Mouse (Mus musculus) kidney, embryonic 14.5 days (tissue): Measurements from ENCODE around the gene Vars. TPM values are rescaled to one million over a fixed set of nuclear protein-coding genes. Genes with fewer than 3 reads are reported as not detected.

ENCODE experiments used
- ATAC-seq: fragments of 200-750 bp; cut with Nextera tagmentation; 2 replicates; pipeline ENCODE4 v1.8.0; 2017; ENCODE audit warnings: moderate number of reproducible peaks, mild to moderate bottlenecking, moderate TSS enrichment, moderate library complexity; ENCODE audit not compliant: low FRiP score, low TSS enrichment
- H3K27ac ChIP-seq: fragments of 300-500 bp; sonication (generic); 2 replicates; pipeline ENCODE4 v1.5.1; 2014; ENCODE audit warnings: low read depth, mild to moderate bottlenecking, low read length, moderate library complexity, mixed read lengths
- H3K27me3 ChIP-seq: fragments of 300-500 bp; sonication (generic); 2 replicates; pipeline ENCODE4 v1.6.1; 2014; ENCODE audit warnings: mild to moderate bottlenecking, low read length; ENCODE audit not compliant: control insufficient read depth, insufficient read depth
- H3K36me3 ChIP-seq: fragments of 300-500 bp; sonication (generic); 2 replicates; pipeline ENCODE4 v1.6.1; 2014; ENCODE audit warnings: low read length, mixed read lengths; ENCODE audit not compliant: control insufficient read depth, insufficient read depth
- H3K4me1 ChIP-seq: fragments of 300-500 bp; sonication (generic); 2 replicates; pipeline ENCODE4 v1.6.1; 2014; ENCODE audit warnings: low read length, mixed read lengths; ENCODE audit not compliant: control insufficient read depth, insufficient read depth
- H3K4me2 ChIP-seq: fragments of 300-500 bp; sonication (generic); replicated peaks from 2 replicates; pipeline ENCODE4 v1.6.1; 2014; ENCODE audit warnings: low read depth, mild to moderate bottlenecking, low read length
- H3K4me3 ChIP-seq: fragments of 300-500 bp; sonication (generic); 2 replicates; pipeline ENCODE4 v1.5.1; 2014; ENCODE audit warnings: mild to moderate bottlenecking, low read length
- H3K9ac ChIP-seq: fragments of 300-500 bp; sonication (generic); 2 replicates; pipeline ENCODE4 v1.6.1; 2014; ENCODE audit warnings: low read depth, mild to moderate bottlenecking, low read length, moderate library complexity
- H3K9me3 ChIP-seq: fragments of 300-500 bp; sonication (generic); 2 replicates; pipeline ENCODE4 v1.6.1; 2016; ENCODE audit warnings: low read length; ENCODE audit not compliant: control insufficient read depth
- WGBS: fragments of 180-500 bp; shearing (Covaris S2); extraction: QIAGEN DNeasy Blood & Tissue Kit; methylation state at CpG from one replicate; pipeline ENCODE4 v1.1.7; 2014; 5-methylcytosine and 5-hydroxymethylcytosine counted together
- polyA plus RNA-seq: library from polyadenylated mRNA; unstranded; fragments of >200 nt; fragmentation: Nextera tagmentation; extraction: Ambion mirVana; gene quantifications from 2 replicates; pipeline ENCODE4 v1.2.1, GENCODE M21; 2014

Gene Vars
- polyA plus RNA-seq, 1 experiment from 2014 or later = 137 TPM

DNA sequence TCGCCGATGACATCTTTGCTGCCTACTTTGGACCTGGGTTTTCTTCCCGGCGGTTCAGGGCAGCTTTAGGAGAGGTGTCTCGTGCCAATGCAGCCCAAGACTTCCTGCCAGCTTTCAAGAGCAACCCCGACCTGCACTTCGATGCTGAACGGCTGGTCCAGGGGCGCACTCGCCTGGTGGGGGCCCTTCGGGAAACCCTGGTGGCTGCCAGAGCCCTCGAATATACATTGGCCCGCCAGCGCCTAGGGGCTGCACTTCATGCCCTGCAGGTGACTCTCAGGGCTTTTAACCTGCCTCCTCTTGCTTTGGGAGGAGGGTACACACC, 16.9 kb downstream of the Vars start:
- no peak overlapping the region for H3K9ac ChIP-seq
- H3K27me3 ChIP-seq = no peaks in the 10 kb centered on the region
- no peaks in the 10 kb centered on the region for H3K9me3 ChIP-seq
- H3K36me3 ChIP-seq = peaks cover 38% of the 10 kb centered on the region
- H3K4me2 ChIP-seq = no peak overlapping the region
- peaks cover 6% of the 10 kb centered on the region for H3K4me1 ChIP-seq
- ATAC-seq = no peak
- H3K4me3 ChIP-seq = no peak overlapping the region
- 75% methylated on average over 14 of the region's 14 CpGs for WGBS
- H3K27ac ChIP-seq = no peak overlapping the region

DNA sequence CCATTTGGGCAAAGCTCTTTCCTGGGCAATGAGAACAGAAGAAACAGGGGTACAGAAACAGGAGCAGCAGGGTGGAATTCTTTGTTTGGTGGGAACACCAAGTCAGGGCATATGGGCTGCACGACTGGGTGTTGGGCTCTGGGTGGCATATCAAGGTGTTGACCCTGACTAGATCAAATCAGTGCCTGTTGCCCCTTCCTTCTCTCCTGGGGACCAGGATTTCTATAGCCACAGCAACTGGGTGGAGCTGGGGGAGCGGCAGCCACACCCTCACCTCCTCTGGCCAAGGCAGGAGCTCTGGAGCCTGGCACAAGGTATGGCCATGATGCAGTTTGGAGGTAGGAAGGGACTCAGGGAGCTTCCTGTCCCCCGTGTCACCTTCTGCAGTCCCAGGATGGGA, 17.4 kb downstream of the Vars start:
- Histone ChIP-seq H3K4me2 (no peak overlapping the region), H3K27ac (no peak overlapping the region), H3K36me3 (peaks cover 33% of the 10 kb centered on the region), H3K27me3 (no peaks in the 10 kb centered on the region), H3K4me3 (no peak overlapping the region), H3K9ac (no peak overlapping the region), H3K4me1 (peaks cover 6% of the 10 kb centered on the region), H3K9me3 (no peaks in the 10 kb centered on the region)
- no peak for ATAC-seq
- WGBS = 89% methylated on average over 3 of the region's 3 CpGs

DNA sequence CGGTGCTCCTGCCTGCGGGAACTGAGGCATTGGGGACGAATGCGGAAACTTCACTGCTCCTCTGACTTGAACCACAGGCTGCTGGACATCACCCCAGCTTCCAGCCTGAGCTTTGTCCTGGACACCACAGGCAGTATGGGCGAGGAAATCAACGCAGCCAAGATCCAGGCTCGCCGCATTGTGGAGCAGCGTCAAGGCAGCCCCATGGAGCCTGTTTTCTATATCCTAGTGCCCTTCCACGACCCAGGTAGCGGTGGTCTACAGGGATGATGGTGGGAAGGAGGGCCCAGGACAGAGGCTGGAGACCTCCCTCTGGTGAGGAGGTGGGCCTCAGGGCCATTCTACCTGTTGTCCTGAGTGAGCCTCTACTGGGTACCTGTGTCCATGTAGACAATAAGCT, 19.1 kb downstream of the Vars start:
- Histone ChIP-seq H3K4me3 (no peak overlapping the region), H3K4me2 (no peak overlapping the region), H3K36me3 (peaks cover 16% of the 10 kb centered on the region), H3K9ac (no peak overlapping the region), H3K27me3 (no peaks in the 10 kb centered on the region), H3K4me1 (peaks cover 8% of the 10 kb centered on the region), H3K27ac (no peak overlapping the region), H3K9me3 (no peaks in the 10 kb centered on the region)
- WGBS = 77% methylated on average over 11 of the region's 11 CpGs
- ATAC-seq = no peak

DNA sequence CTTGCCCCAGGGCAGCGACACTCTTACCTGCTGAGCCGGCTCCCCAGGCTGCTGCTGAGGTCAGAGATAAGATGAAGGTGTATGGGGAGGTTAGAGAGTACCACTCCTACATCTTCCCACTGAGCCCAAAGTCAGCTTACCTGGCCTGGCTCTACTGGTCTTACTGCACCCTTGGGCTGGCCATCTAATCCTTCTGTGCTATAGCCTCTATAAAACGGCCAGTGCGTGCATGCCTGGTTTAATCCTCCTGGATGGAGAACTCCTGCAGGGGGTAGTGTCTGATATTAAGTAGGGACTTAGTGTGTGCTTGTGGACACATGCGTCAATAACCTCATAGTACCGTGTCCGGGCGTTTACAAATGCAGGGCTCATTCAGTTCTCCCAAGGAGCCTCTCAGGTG, 19.8 kb downstream of the Vars start:
- Histone ChIP-seq H3K9me3 (no peaks in the 10 kb centered on the region), H3K4me2 (no peak overlapping the region), H3K27me3 (no peaks in the 10 kb centered on the region), H3K4me1 (peaks cover 10% of the 10 kb centered on the region), H3K9ac (no peak overlapping the region), H3K36me3 (peaks cover 9% of the 10 kb centered on the region), H3K4me3 (no peak overlapping the region), H3K27ac (no peak overlapping the region)
- 89% methylated on average over 8 of the region's 8 CpGs for WGBS
- no peak for ATAC-seq

DNA sequence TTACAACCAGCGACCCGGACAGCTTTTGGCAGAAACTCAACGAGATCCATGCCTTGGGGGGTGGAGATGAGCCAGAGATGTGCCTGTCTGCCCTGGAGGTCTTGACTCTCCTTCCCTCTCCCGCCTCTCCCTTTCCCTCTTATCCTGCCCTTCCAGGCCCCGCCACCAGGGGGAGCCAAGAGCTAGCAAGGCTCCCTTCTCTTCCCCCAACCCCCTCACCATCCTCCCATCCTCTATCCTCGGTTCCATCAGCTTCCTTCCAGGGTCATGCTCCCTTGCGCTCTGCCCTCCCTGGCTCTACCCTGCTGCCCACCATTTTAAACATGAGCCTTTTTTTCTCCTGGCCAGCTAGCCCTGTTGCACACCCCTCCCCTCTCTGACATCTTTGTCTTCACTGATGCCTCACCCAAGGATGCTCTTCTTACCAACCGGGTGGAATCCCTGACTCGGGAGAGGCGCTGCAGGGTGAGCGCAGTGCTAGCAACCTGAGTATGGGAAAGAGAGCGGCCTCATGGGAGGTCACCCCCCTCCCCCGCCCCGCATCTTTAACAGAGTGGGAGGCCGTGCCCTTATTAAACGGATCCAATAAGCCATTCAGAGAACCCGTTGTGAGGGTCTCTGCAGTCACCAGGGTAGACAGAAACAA, 20.5 kb downstream of the Vars start:
- peak overlapping the region; percentile 21; the same call in 1 of the 2 replicates for H3K4me2 ChIP-seq
- peak overlapping the region; percentile 73; the same call in 1 of the 2 replicates for H3K27ac ChIP-seq
- H3K4me3 ChIP-seq = 0 out of 2 replicates have a peak overlapping the region, but pooled peaks have one; percentile 10
- peak; percentile 70 for ATAC-seq
- no peak overlapping the region for H3K9ac ChIP-seq
- no peaks in the 10 kb centered on the region for H3K9me3 ChIP-seq
- H3K36me3 ChIP-seq = peaks cover 2% of the 10 kb centered on the region; the same call in 1 of the 2 replicates
- peaks cover 14% of the 10 kb centered on the region for H3K4me1 ChIP-seq
- H3K27me3 ChIP-seq = no peaks in the 10 kb centered on the region
- WGBS = 8% methylated on average over 17 of the region's 17 CpGs

DNA sequence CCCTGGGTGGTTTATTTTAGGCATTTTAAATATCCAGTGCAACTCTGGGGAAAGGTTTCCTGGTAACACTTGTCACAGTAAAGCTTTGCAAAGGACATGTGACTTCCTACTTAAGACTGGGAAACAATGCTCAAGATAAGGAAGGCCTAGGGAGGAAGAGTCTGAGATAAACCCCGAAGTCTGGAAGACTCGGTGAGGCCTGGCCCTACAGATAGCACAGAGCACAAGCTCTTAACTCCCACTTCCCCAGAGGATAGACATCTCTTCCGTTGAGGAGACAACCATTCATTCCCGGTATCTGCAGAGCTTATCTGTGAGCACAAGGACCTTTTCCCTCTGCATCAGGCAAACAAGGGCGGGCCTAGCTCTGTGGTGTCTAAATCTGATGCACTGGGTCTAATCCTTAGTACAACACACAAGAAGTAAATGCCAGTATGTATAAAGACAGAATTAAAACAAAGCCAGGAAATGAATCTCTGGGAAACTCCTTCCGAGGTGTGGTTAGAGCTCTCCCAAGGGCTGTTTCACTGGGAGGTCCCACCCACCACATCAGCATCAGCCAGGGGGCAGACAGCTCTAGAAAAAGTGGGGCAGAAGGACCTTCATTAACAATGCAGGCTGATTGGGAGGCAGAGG, 21.2 kb downstream of the Vars start:
- WGBS = 66% methylated on average over 6 of the region's 6 CpGs
- H3K4me1 ChIP-seq = peaks cover 16% of the 10 kb centered on the region
- ATAC-seq = no peak
- H3K9ac ChIP-seq = no peak overlapping the region
- no peaks in the 10 kb centered on the region for H3K27me3 ChIP-seq
- H3K36me3 ChIP-seq = no peaks in the 10 kb centered on the region; the same call in 1 of the 2 replicates
- peak overlapping the region; percentile 73; the same call in 1 of the 2 replicates for H3K27ac ChIP-seq
- H3K4me2 ChIP-seq = no peak overlapping the region
- H3K4me3 ChIP-seq = no peak overlapping the region
- no peaks in the 10 kb centered on the region for H3K9me3 ChIP-seq

DNA sequence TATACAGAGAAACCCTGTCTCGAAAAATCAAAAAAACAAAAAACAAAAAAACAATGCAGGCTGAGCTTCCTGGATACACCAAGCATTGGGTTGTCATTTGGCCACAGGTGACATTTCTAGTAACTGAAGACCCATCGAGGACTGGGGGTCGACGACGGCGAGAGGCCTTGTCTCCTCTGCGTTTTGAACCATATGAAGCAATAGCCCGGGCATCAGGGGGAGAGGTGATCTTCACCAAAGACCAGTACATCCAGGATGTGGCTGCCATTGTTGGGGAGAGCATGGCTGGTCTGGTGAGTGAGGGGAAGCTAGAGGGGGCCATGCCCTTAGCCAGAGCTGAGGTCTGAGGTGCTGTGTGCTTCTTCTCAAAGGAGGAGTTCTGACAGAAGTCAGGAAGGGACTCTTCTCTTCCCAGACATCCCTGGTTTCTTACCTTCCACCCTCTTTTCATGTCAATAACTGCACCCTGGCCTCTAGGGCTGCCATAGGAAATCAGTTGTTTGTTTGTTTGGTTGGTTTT, 21.8 kb downstream of the Vars start:
- Histone ChIP-seq H3K27ac (no peak overlapping the region), H3K9ac (no peak overlapping the region), H3K4me3 (no peak overlapping the region), H3K4me1 (peaks cover 16% of the 10 kb centered on the region), H3K9me3 (no peaks in the 10 kb centered on the region), H3K27me3 (no peaks in the 10 kb centered on the region), H3K36me3 (no peaks in the 10 kb centered on the region), H3K4me2 (no peak overlapping the region)
- WGBS = 92% methylated on average over 8 of the region's 8 CpGs
- no peak for ATAC-seq

DNA sequence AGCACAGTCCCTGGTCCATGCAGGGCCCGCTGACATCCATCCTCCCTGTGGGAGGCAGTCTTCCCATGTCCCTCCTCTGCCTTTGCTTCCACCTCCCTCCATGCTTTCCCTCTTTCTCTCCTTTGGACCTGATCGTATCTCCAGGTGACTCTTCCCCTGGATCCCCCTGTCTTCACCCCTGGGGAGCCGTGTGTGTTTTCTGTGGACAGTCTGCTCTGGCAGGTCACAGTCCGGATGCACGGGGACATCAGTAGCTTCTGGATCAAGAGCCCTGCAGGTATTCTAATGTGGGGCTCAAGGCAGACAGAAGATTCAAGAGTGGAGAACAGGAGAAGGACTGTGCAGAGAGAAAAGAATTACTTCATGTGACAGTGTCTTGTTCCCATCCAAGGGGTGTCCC, 22.4 kb downstream of the Vars start:
- 85% methylated on average over 5 of the region's 5 CpGs for WGBS
- H3K9ac ChIP-seq = no peak overlapping the region
- no peaks in the 10 kb centered on the region for H3K36me3 ChIP-seq
- no peak overlapping the region for H3K4me3 ChIP-seq
- H3K4me1 ChIP-seq = peaks cover 16% of the 10 kb centered on the region
- H3K27me3 ChIP-seq = no peaks in the 10 kb centered on the region
- no peak overlapping the region for H3K4me2 ChIP-seq
- ATAC-seq = no peak
- no peaks in the 10 kb centered on the region for H3K9me3 ChIP-seq
- H3K27ac ChIP-seq = no peak overlapping the region

DNA sequence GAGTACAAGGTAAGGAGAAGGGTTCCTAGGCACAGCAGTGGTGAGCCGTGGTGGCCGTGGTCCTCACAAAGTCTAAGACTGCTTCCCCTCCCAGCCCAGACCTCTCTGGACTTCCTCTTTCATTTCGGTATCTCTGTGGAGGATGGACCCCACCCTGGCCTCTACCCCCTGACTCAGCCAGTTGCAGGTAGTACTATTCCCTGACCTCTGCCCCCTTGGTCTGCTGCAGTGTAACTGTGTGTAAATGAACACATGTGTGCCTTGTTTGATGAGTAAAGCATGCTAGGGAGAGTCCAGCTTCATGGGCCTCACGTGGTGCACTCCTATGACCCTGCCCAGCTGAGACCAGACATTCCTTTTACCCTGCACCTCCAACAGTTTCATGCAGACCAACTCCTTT, 23.0 kb downstream of the Vars start:
- no peak overlapping the region for H3K4me3 ChIP-seq
- H3K27me3 ChIP-seq = no peaks in the 10 kb centered on the region
- no peak overlapping the region for H3K9ac ChIP-seq
- 70% methylated on average over 4 of the region's 4 CpGs for WGBS
- H3K9me3 ChIP-seq = no peaks in the 10 kb centered on the region
- no peak overlapping the region for H3K27ac ChIP-seq
- H3K4me2 ChIP-seq = no peak overlapping the region
- no peaks in the 10 kb centered on the region for H3K36me3 ChIP-seq
- no peak for ATAC-seq
- peaks cover 16% of the 10 kb centered on the region for H3K4me1 ChIP-seq
